Mouse (Mus musculus): ENCODE measurements around the gene AI182371.

AI182371 gene

GRCm38 (mm10) chr2:35067117-35067516, 34.2 kb downstream of the AI182371 start:
- no peak for DNase-seq

GRCm38 (mm10) chr2:35066525-35067082, 34.7 kb downstream of the AI182371 start:
- no peak for DNase-seq

- DNase-seq, result no peak
Measured at GRCm38 (mm10) chr2:35063333-35064030, 37.9 kb downstream of the AI182371 start.

- DNase-seq, result no peak
Measured at GRCm38 (mm10) chr2:35061338-35061737, 40.0 kb downstream of the AI182371 start, which contains the start of gene Hc. Hc (minus strand) TSS chr2:35061438.

- DNase-seq, result no peak
Measured at GRCm38 (mm10) chr2:35060897-35061296, 40.4 kb downstream of the AI182371 start.

- DNase-seq, result no peak
Measured at GRCm38 (mm10) chr2:35060256-35060655, 41.1 kb downstream of the AI182371 start.

GRCm38 (mm10) chr2:35058325-35058724, 43.0 kb downstream of the AI182371 start:
- DNase-seq, result no peak

- DNase-seq, result no peak
Measured at GRCm38 (mm10) chr2:35057243-35057642, 44.1 kb downstream of the AI182371 start.

GRCm38 (mm10) chr2:35048851-35049250, 52.5 kb downstream of the AI182371 start:
- peak; percentile 40 for DNase-seq

GRCm38 (mm10) chr2:35044956-35045355, 56.4 kb downstream of the AI182371 start:
- DNase-seq, result peak; percentile 43

- no peak for DNase-seq
Measured at GRCm38 (mm10) chr2:35038580-35039375, 62.6 kb downstream of the AI182371 start.

Measured in thymus, postnatal 4 days (tissue).